Mouse (Mus musculus): ENCODE results near the gene Zfp91. TPM values are rescaled to one million over a fixed set of nuclear protein-coding genes. Genes with fewer than 3 reads are reported as not detected.

Zfp91 gene
- 100 to 1,000 TPM; 112 to 114 TPM for total RNA-seq (2021)
- long read RNA-seq, experiment 1, full-length matches to known transcripts, result 13 of 141 reads
- long read RNA-seq, experiment 1, partial matches to known transcripts, result 2 of 141 reads
- long read RNA-seq, experiment 1, other reads (novel, unspliced or antisense), result 126 of 141 reads
- long read RNA-seq, experiment 2, full-length matches to known transcripts, result 14 of 128 reads
- long read RNA-seq, experiment 2, partial matches to known transcripts, result 3 of 128 reads
- long read RNA-seq, experiment 2, other reads (novel, unspliced or antisense), result 111 of 128 reads

- peak; percentile 89 to 96 for DNase-seq
- intact Hi-C loops (cut with DNase I), result loop anchor here (2.0 to 10.0 kb wide), 3 partner anchors 73 to 781 kb away; partner anchors contain the start of gene Gm4952
Measured at GRCm38 (mm10) chr19:12795511-12796327, at the start of gene Zfp91, which contains the start of gene Lpxn. Gene Zfp91 (minus strand): TSS chr19:12796126. Gene Lpxn (plus strand): TSS chr19:12796193.

DNA sequence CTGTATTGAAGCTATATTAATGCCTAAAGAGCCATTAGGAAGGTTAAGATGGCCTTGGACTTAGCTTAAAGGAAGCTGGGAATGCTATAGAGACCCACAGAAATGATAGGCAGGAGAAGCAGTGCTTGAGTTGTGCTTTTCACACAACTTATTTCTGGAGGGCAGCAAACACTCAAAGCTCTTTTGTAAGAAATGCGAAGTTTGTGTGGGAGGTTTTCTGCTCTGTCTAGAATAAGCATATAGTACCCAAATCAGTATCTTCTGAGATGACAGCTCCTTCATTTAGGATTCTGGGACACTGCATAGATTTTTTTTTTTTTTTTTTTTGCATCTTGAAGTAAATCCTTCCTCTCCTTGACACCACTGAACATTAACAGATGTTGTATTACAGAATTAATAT lies 42.6 kb upstream of the Zfp91 start:
- intact Hi-C loops (cut with DNase I), result no loop called here
- DNase-seq, result no peak

DNA sequence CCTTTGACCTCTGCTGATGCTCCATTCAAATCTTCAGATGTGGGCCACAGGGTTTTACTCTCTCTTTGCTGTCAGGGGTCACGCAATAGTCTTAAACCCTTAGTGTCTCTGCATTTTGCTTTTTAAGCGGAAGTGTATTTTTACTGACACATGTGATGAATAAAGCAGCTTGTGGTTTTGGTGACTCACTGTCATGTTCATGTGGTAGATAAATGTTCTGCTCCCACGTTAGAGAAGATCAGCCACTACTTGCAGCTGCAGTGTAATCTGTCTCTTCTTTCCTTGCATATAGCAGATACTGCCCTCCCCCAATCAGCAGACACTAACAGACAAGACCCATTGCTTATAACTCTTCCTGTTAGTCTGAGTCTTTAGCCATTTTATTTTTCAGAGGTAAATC lies 37.7 kb upstream of the Zfp91 start:
- no peak for DNase-seq
- intact Hi-C loops (cut with DNase I), result no loop called here

- intact Hi-C loops (cut with DNase I), result no loop called here
- DNase-seq, result no peak
Measured at GRCm38 (mm10) chr19:12831559-12831958, 35.6 kb upstream of the Zfp91 start.

DNA sequence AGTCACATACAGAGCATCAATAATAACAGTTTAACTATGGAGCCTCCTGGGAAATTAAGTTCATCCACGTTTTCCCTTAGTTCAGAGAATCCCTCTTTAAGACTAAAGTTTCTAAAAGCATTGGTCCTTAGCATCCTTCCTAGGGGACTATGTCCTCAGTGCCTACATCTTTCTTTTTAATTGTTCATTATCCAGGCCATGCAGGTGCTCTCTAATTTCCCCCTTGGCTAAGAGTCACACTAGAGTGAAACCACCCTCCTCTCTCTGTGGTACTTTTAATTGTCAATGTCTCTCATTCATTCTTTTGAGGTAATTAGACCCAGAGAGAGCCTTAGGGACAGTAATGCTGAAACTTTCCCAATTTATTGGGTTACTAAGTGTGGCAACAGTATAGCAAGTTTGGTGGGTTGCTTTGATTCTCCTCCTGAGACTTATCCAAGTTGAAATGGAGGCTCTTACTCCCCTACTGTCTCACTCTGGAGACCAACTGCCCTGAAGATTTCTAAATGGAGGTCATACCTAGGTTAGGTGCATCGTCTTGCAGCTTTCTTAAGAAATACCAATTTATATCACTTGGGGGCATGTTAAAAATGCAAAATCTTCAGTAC lies 35.0 kb upstream of the Zfp91 start:
- DNase-seq, result no peak
- intact Hi-C loops (cut with DNase I), result no loop called here

DNA sequence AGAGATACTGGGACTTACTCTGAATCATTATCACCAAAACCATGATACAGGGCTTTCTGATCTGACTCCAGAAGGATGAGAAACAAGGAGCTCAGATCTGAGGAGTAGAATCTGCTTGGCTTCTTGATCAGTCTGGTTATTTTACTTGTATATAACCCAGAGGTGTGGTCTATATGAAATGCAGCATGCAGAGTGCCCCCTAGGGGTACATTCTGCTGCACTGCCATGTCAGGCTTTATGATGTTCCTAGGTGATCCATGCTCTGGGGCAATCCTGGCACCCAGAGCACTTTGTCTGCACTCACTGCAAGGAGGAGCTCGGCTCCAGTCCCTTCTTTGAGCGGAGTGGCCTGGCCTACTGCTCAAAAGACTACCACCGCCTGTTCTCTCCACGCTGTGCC lies 28.6 kb upstream of the Zfp91 start:
- intact Hi-C loops (cut with DNase I), result loop anchor here (5.0 kb wide), 2 partner anchors 102 to 302 kb away; no protein-coding TSS in a partner anchor
- DNase-seq, result no peak

DNA sequence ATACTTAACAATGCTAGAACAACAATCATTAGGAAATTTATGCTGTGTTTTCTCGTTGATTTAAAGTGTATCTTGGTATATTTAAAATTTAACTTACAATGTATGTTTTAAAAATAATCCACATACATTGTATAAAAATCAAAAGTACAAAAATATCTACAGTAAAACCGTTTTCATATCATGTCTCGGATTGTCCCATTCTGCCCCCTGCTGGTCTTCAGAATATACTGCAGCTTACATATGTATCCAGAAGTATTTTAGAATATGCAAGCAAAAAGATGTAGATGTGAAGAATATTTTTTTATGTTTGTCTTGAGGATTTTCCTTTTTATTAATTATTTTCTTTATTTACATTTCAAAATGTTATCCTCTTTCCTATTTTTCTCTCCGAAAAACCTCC lies 24.5 kb upstream of the Zfp91 start:
- no peak for DNase-seq
- intact Hi-C loops (cut with DNase I), result loop anchor here (5.0 kb wide), 2 partner anchors 98 to 298 kb away; no protein-coding TSS in a partner anchor

GRCm38 (mm10) chr19:12818507-12818906 lies 22.6 kb upstream of the Zfp91 start:
- DNase-seq, result no peak
- intact Hi-C loops (cut with DNase I), result no loop called here

DNA sequence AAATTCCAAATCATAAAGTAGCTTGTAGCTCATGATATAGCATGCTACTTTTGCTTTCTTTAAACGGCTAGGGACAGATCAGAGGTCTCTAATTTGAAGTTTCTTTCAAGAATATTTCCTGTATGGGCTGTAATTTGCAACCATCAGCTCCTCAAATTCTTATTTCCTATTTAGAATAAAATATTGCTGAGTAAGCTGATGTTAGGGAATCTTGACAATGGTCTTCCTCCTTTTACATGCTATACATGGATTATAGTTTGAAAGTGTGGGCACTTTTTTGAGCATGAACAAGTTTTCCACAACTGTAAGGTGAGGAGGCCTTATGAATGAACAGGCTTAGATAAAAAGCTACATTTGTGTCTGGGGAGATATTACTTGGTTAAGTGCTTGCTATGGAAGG lies 18.0 kb upstream of the Zfp91 start:
- no peak for DNase-seq
- intact Hi-C loops (cut with DNase I), result no loop called here

- DNase-seq, result no peak
- intact Hi-C loops (cut with DNase I), result no loop called here
Measured at GRCm38 (mm10) chr19:12812644-12813364, 16.9 kb upstream of the Zfp91 start.

DNA sequence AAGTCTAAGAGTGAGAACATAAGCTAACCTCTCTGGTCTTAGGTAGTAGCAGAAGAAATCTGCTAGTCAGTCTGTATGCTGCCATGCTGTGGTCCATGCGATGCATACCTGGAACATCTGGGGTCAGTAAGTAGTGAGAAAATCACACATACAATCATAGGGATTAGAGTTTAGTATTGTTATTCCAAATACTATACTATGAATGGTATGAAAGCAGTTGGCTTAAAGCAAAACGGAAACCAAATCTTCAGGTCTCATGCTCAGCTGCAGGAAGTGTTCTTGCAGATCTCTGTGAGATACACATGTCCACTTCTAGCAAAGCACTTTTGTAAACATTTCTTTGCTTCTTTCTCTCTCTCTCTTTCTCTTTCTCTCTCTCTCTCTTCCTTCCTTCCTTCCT lies 10.3 kb upstream of the Zfp91 start:
- DNase-seq, result no peak
- intact Hi-C loops (cut with DNase I), result loop anchor here (5.0 kb wide), 1 partner anchor 284 kb away; no protein-coding TSS in a partner anchor

DNA sequence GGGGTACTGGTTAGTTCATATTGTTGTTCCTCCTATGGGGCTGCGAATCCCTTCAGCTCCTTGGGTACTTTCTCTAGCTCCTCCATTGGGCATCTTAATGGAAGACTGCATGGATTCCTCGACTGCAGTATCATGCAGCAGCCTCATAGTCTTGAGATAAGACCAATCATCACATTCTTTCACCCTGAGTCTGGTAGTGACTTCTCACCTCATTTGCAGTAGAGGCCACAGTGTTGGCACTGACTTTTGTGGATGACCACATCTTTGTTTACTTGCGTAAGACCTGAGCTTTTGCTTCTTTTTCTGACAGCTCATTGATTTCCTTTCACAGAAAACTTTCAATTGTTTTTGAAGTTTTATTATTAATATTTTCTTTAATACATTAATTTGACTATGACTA lies 9.8 kb upstream of the Zfp91 start:
- intact Hi-C loops (cut with DNase I), result loop anchor here (5.0 kb wide), 1 partner anchor 283 kb away; no protein-coding TSS in a partner anchor
- no peak for DNase-seq

- intact Hi-C loops (cut with DNase I), result no loop called here
- no peak for DNase-seq
Measured at GRCm38 (mm10) chr19:12804237-12804636, 8.3 kb upstream of the Zfp91 start.

- intact Hi-C loops (cut with DNase I), result no loop called here
- no peak for DNase-seq
Measured at GRCm38 (mm10) chr19:12802830-12803229, 6.9 kb upstream of the Zfp91 start.

GRCm38 (mm10) chr19:12801046-12801445 lies 5.1 kb upstream of the Zfp91 start:
- no peak for DNase-seq
- intact Hi-C loops (cut with DNase I), result no loop called here

DNA sequence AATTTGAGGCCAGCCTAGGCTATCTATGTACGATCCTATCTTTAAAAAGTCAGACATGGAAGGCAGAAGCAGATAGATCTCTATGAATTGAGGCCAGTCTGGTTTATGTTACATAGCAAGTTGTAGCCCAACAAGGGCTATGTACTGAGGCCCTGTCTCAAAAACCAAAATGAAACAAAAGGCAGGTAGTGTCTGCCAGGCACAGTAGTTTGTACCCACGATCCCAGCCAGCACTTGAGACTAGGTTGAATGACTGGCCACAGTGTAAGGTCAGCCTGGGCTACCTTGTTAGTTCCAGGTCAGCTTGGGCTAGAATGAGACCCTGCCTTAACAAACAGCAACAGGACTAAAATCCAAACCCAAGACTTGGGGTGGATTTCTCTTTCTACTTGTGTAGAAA lies 4.7 kb upstream of the Zfp91 start:
- no peak for DNase-seq
- intact Hi-C loops (cut with DNase I), result no loop called here

DNA sequence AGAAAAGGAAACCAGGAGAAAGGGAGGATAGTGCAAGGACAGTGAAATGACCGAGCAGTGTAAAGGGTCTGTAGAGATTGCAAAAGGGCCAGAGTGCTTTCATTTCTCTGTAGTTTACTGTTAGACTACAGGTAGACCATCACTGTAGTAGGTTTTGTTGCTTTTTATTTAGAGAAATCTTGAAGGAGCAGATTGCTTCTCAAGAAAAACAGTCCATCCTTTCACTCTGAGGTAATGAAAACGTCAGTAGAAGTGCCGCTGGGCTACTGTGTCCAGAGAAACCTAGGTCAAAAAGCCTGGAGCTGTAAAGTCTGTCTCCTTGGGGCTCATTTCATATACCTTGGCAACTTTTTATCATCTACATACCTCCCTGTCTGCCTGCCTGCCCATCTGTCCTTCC lies 3.2 kb upstream of the Zfp91 start:
- intact Hi-C loops (cut with DNase I), result loop anchor here (10.0 kb wide), 2 partner anchors 204 to 784 kb away; partner anchors contain the start of gene Gm4952
- no peak for DNase-seq

GRCm38 (mm10) chr19:12798404-12798803 lies 2.5 kb upstream of the Zfp91 start:
- no peak for DNase-seq
- intact Hi-C loops (cut with DNase I), result loop anchor here (10.0 kb wide), 2 partner anchors 204 to 784 kb away; partner anchors contain the start of gene Gm4952

DNA sequence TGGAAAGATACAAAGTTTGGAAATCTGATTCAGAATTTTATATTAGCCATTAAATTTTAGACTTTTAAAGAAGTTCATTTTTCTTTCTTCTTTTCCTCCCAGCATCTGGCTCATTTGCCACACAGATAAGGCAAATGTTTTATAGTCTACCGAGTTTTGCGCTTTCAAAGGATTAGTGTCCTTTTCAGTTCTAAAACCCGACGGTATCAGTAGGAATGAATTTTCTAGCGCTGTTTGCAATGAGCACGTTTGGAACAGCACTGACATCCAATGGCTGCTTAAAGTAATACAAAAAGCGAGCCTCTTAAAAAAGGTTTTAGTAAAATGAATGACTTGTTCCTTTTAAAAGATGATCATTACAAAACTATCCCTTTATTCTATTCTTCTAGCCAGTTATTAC lies 1.1 kb upstream of the Zfp91 start:
- no peak for DNase-seq

GRCm38 (mm10) chr19:12796328-12796931 lies 504 bp upstream of the Zfp91 start:
- intact Hi-C loops (cut with DNase I), result loop anchor here (2.0 to 10.0 kb wide), 3 partner anchors 74 to 782 kb away; partner anchors contain the start of gene Gm4952
- peak in 1 of 2 experiments; percentile 70 for DNase-seq

More for the DNA sequence above, 1.1 kb upstream of the Zfp91 start:
- intact Hi-C loops (cut with DNase I), result loop anchor here (2.0 to 10.0 kb wide), 3 partner anchors 74 to 782 kb away; partner anchors contain the start of gene Gm4952

Data from gastrocnemius, postnatal 36 days (tissue).